Mouse (Mus musculus): ENCODE results near the gene Dnase1l1. TPM values are rescaled to one million over a fixed set of nuclear protein-coding genes. Genes with fewer than 3 reads are reported as not detected.

Gene Dnase1l1
- total RNA-seq, 2 experiments from 2014 or later = 110 to 154 TPM

Other genes starting within 250 kb of the Dnase1l1 start
- not detected in 2 replicates for gene Opn1mw, start 154.9 kb downstream of the Dnase1l1 start, total RNA-seq (2015; ENCODE audit: low replicate concordance)
- gene Opn1mw, start 154.9 kb downstream of the Dnase1l1 start, total RNA-seq (2017; ENCODE audit: low replicate concordance) = not detected in 2 replicates
- 26.3 and 37.3 TPM in 2 replicates for gene Mecp2, start 147.0 kb downstream of the Dnase1l1 start, total RNA-seq (2015; ENCODE audit: low replicate concordance)
- 24.9 and 28.2 TPM in 2 replicates for gene Mecp2, start 147.0 kb downstream of the Dnase1l1 start, total RNA-seq (2017; ENCODE audit: low replicate concordance)
- not detected in 2 replicates for gene Tex28, start 114.5 kb downstream of the Dnase1l1 start, total RNA-seq (2015; ENCODE audit: low replicate concordance)
- not detected in 2 replicates for gene Tex28, start 114.5 kb downstream of the Dnase1l1 start, total RNA-seq (2017; ENCODE audit: low replicate concordance)
- not detected in 2 replicates for gene Tktl1, start 105.1 kb downstream of the Dnase1l1 start, total RNA-seq (2015; ENCODE audit: low replicate concordance)
- gene Tktl1, start 105.1 kb downstream of the Dnase1l1 start, total RNA-seq (2017; ENCODE audit: low replicate concordance) = not detected in 2 replicates
- gene Flna, start 32.5 kb downstream of the Dnase1l1 start, total RNA-seq (2015; ENCODE audit: low replicate concordance) = 103 and 114 TPM in 2 replicates
- gene Flna, start 32.5 kb downstream of the Dnase1l1 start, total RNA-seq (2017; ENCODE audit: low replicate concordance) = 122 and 133 TPM in 2 replicates
- gene Emd, start 27.6 kb downstream of the Dnase1l1 start, total RNA-seq (2015; ENCODE audit: low replicate concordance) = 39.3 and 44.4 TPM in 2 replicates
- gene Emd, start 27.6 kb downstream of the Dnase1l1 start, total RNA-seq (2017; ENCODE audit: low replicate concordance) = 23.2 and 29.5 TPM in 2 replicates
- gene Rpl10, start 11.5 kb downstream of the Dnase1l1 start, total RNA-seq (2015; ENCODE audit: low replicate concordance) = 718 and 731 TPM in 2 replicates
- 354 and 377 TPM in 2 replicates for gene Rpl10, start 11.5 kb downstream of the Dnase1l1 start, total RNA-seq (2017; ENCODE audit: low replicate concordance)
- gene Taz, start 425 bp downstream of the Dnase1l1 start, total RNA-seq (2015; ENCODE audit: low replicate concordance) = 41.8 and 53.2 TPM in 2 replicates
- 13.8 and 18.6 TPM in 2 replicates for gene Taz, start 425 bp downstream of the Dnase1l1 start, total RNA-seq (2017; ENCODE audit: low replicate concordance)
- 251 and 260 TPM in 2 replicates for gene Atp6ap1, start 14.8 kb upstream of the Dnase1l1 start, total RNA-seq (2015; ENCODE audit: low replicate concordance)
- gene Atp6ap1, start 14.8 kb upstream of the Dnase1l1 start, total RNA-seq (2017; ENCODE audit: low replicate concordance) = 152 and 179 TPM in 2 replicates
- gene Gdi1, start 22.7 kb upstream of the Dnase1l1 start, total RNA-seq (2015; ENCODE audit: low replicate concordance) = 185 and 200 TPM in 2 replicates
- gene Gdi1, start 22.7 kb upstream of the Dnase1l1 start, total RNA-seq (2017; ENCODE audit: low replicate concordance) = 65.1 and 108 TPM in 2 replicates
- gene Fam50a, start 30.7 kb upstream of the Dnase1l1 start, total RNA-seq (2015; ENCODE audit: low replicate concordance) = 20.5 and 38.1 TPM in 2 replicates
- gene Fam50a, start 30.7 kb upstream of the Dnase1l1 start, total RNA-seq (2017; ENCODE audit: low replicate concordance) = 30.1 and 43.0 TPM in 2 replicates
- gene Plxna3, start 46.7 kb upstream of the Dnase1l1 start, total RNA-seq (2015; ENCODE audit: low replicate concordance) = not detected in 2 replicates
- gene Plxna3, start 46.7 kb upstream of the Dnase1l1 start, total RNA-seq (2017; ENCODE audit: low replicate concordance) = not detected in 2 replicates
- gene Lage3, start 71.3 kb upstream of the Dnase1l1 start, total RNA-seq (2015; ENCODE audit: low replicate concordance) = 15.1 and 20.9 TPM in 2 replicates
- 8.2 and 9.5 TPM in 2 replicates for gene Lage3, start 71.3 kb upstream of the Dnase1l1 start, total RNA-seq (2017; ENCODE audit: low replicate concordance)
- gene Ubl4a, start 90.9 kb upstream of the Dnase1l1 start, total RNA-seq (2015; ENCODE audit: low replicate concordance) = 32.4 and 36.9 TPM in 2 replicates
- 5.3 and 11.0 TPM in 2 replicates for gene Ubl4a, start 90.9 kb upstream of the Dnase1l1 start, total RNA-seq (2017; ENCODE audit: low replicate concordance)
- gene Slc10a3, start 91.0 kb upstream of the Dnase1l1 start, total RNA-seq (2015; ENCODE audit: low replicate concordance) = 1.8 and 9.6 TPM in 2 replicates
- 2.2 TPM in 1 of 2 replicates, not detected in the other for gene Slc10a3, start 91.0 kb upstream of the Dnase1l1 start, total RNA-seq (2017; ENCODE audit: low replicate concordance)
- 6.3 and 12.3 TPM in 2 replicates for gene Fam3a, start 110.9 kb upstream of the Dnase1l1 start, total RNA-seq (2015; ENCODE audit: low replicate concordance)
- 0.68 and 3.6 TPM in 2 replicates for gene Fam3a, start 110.9 kb upstream of the Dnase1l1 start, total RNA-seq (2017; ENCODE audit: low replicate concordance)
- gene Ikbkg, start 111.0 kb upstream of the Dnase1l1 start, total RNA-seq (2015; ENCODE audit: low replicate concordance) = 5.4 and 16.2 TPM in 2 replicates
- 12.8 and 16.8 TPM in 2 replicates for gene Ikbkg, start 111.0 kb upstream of the Dnase1l1 start, total RNA-seq (2017; ENCODE audit: low replicate concordance)
- 63.7 and 64.9 TPM in 2 replicates for gene G6pdx, start 146.9 kb upstream of the Dnase1l1 start, total RNA-seq (2015; ENCODE audit: low replicate concordance)
- 38.5 and 45.2 TPM in 2 replicates for gene G6pdx, start 146.9 kb upstream of the Dnase1l1 start, total RNA-seq (2017; ENCODE audit: low replicate concordance)
- not detected in 2 replicates for gene Gm6880, start 199.1 kb upstream of the Dnase1l1 start, total RNA-seq (2015; ENCODE audit: low replicate concordance)
- gene Gm6880, start 199.1 kb upstream of the Dnase1l1 start, total RNA-seq (2017; ENCODE audit: low replicate concordance) = not detected in 2 replicates